Mouse (Mus musculus) induced T-regulatory cell, adult 2 months (primary cell): ENCODE measurements at regions not wholly inside any gene's neighbourhood (a gene's known extent, or its start where the extent isn't known, plus 50 kb on each side); places are given as distances from the start of the nearest gene placed in this dataset.

Source experiments
- DNase-seq: peaks from one replicate; pipeline ENCODE4 v3.0.0-alpha.2; 2012; ENCODE audit warnings: low read depth

GRCm38 (mm10) chr15:60333573-60334306 lies 317.3 kb upstream of the 4933412E24Rik start:
- no peak for DNase-seq

DNA sequence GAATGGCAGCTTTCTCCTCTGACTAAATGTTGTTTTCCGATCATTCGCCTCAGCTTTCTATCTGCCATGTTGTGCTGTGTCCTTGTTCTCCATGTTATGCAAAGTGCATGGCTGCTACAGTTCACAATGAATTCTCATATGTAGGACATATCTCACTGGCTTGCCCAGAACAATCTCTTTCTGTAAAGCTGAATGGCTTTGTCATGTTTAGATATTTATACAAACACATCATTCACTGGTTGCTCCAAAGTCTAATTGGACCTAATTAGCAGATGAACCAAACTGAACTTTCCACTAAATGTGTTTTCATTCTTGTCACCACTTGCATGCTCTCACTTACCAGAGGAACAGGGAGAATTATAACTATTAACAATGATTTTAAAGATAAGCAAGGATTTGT lies 301.2 kb upstream of the 4933412E24Rik start:
- no peak for DNase-seq

GRCm38 (mm10) chr15:60315210-60315609 lies 298.8 kb upstream of the 4933412E24Rik start:
- no peak for DNase-seq

DNA sequence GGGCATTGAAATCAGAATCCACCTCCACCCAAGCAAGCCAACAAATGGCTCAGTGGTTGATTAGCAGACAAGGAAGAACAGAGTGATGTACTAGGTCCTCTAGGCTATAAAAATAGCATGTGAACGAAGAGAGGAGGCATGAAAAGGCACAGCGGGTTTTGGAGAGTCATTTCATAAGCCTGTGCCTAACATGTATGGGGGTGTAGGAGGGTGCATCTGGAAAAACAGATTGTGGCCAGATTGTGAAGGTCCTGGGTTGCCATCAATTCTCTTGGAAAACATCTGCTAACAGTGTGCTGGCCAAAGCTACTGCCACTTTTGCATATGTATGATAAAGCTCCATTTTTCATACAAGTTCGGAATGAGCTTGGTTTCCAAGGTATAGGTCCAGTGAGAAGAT lies 293.5 kb upstream of the 4933412E24Rik start:
- DNase-seq: no peak

DNA sequence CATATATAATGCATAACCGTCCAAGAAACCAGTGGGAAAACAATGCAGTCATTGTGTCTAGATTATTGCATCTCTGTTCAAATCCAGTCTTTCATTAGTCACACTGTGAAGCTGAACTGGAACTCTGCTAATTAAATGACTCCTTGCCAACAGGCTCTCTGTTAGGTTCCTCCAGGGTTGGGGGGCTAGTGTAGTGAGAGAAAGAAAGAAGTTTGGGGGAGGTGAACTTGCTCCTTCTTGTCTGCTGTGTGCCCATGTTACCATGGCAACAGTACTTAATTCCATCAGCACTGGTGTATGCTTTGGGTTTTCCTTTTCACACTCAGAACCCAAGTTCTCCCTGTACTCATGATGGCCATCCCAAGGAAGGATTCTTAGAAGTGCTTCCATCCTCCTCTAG lies 292.6 kb upstream of the 4933412E24Rik start:
- DNase-seq: no peak

- DNase-seq: no peak
These were observed 291.7 kb upstream of the 4933412E24Rik start for GRCm38 (mm10) chr15:60308126-60308525.

- DNase-seq: no peak
These were observed 287.1 kb upstream of the 4933412E24Rik start for GRCm38 (mm10) chr15:60303501-60303900.

DNA sequence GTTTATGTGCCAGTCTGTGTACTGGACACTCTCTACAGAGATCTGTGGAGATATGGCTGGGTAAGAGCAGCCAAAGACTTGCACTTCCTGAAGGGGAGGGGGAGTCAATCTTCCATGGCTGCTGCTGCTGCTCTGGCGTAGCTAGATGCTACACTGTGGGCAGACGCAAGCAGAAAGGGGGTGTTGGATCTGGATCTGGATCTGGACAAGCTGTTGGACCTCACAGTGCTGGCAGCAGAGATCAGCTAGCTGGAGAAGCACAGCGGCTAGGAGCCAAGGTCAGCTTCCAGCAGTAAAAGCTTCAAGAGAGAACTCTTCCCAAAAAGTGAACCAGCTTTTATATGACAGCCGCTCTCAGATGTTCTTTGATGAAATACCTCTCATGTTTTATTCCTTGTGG lies 285.5 kb upstream of the 4933412E24Rik start:
- DNase-seq: no peak

- no peak for DNase-seq
These were observed 268.9 kb upstream of the 4933412E24Rik start for GRCm38 (mm10) chr15:60285321-60285720.

- no peak for DNase-seq
These were observed 264.0 kb upstream of the 4933412E24Rik start for GRCm38 (mm10) chr15:60280378-60280777.

GRCm38 (mm10) chr15:60253661-60254060 lies 237.2 kb upstream of the 4933412E24Rik start:
- peak; percentile 11 for DNase-seq

GRCm38 (mm10) chr15:60226335-60226938 lies 210.0 kb upstream of the 4933412E24Rik start:
- DNase-seq: no peak

- peak; percentile 56 for DNase-seq
These were observed 178.7 kb upstream of the 4933412E24Rik start for GRCm38 (mm10) chr15:60195070-60195469.

DNA sequence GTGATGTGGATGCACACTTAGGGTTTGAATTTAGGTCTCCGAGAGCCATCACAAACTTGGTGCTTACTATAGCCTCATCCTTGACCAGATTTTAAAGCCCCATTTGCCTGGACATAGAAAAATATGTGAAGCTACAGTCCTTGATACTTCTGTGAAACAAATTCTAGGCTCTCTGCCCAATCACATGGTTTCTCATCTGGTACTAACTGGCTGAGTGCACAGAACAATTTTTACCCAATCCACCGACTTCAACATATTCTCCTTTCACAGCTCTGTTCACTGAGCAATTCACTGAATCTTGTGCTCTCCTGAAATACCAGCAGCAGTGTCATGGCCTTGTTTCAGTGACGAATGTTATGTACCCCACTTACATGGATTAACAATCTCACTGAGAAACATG lies 176.7 kb upstream of the 4933412E24Rik start:
- DNase-seq: no peak

DNA sequence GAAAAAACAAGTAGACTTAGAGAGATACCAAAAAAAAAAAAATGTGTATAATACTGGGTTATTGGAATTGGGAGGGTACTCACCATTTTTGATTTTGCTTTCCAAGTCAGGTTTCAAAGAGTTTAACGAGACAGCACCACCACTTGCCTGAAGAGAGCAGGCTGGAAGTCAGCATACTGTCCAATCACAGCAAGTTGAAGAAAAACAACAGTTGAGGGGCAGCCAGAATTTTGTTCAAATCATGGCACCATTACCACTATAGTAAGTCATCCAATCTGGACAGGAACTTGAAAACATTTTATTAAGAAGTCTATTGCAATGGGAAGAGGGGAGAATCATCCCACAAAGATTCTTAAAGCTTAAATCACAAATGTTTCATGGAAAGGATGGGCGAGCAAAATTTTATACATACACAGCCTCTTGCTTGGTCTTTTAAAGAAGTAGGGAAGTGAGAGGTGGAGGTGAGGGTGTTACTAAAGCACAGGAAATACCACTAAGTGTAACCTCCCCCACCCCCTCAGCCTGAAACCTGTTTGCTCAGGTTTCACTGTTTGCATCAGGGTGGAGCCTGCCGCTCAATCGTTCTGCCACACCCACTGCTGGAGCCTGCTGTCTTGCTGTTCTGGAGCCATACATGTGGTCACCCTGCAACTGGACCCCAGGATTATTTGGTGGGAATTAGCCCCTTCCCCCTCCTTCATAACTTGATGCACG lies 170.7 kb upstream of the 4933412E24Rik start:
- peak; percentile 84 for DNase-seq

DNA sequence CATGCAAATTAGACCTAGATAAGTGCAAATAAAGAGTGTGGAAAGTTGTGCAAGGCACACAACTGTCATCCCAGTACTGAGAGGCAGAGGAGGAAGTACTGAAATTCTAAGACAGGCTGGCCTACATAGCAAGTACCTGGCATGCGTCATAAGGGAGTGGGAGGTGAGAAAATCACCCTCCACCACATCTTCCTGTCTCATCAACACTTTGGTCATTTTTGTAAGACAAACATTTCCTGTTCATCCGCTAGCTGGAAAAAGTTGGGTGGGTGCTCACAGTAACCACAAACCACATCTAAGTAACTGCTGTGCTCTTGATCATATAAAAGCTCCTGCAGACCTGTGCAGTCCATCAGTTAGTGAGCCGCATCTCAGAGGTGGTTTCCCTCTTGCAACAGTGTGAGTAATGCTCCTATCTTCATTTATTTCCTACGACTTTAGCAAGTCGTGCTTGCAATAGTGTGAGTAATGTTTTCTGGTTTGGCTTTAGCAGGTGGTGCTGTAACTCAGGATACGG lies 125.2 kb upstream of the 4933412E24Rik start:
- DNase-seq: peak; percentile 93

- DNase-seq: peak; percentile 69
These were observed 120.3 kb upstream of the 4933412E24Rik start for GRCm38 (mm10) chr15:60136671-60137070.

GRCm38 (mm10) chr15:60134515-60134914 lies 118.1 kb upstream of the 4933412E24Rik start:
- DNase-seq: no peak

GRCm38 (mm10) chr15:60132701-60133100 lies 116.3 kb upstream of the 4933412E24Rik start:
- DNase-seq: peak; percentile 83

DNA sequence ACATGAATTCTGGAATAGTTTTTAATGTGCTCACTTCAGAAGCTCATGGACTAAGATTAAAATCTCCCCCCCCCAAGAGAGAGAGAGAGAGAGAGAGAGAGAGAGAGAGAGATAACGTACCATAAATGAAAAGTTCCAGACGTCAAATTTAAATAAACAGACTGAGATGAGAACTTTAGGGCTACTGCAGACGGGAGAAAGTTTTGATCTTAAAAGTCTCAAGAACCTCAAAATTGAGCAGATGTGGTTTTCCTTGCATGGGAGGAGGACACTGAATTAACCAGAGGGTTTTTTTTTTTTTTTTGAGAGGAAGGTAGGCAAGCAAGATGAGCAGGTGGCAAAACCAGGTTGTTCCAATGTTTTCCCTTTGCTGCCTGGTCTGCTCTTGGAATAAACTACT lies 108.0 kb upstream of the 4933412E24Rik start:
- DNase-seq: peak; percentile 52

GRCm38 (mm10) chr15:60119926-60120325 lies 103.5 kb upstream of the 4933412E24Rik start:
- peak; percentile 77 for DNase-seq

DNA sequence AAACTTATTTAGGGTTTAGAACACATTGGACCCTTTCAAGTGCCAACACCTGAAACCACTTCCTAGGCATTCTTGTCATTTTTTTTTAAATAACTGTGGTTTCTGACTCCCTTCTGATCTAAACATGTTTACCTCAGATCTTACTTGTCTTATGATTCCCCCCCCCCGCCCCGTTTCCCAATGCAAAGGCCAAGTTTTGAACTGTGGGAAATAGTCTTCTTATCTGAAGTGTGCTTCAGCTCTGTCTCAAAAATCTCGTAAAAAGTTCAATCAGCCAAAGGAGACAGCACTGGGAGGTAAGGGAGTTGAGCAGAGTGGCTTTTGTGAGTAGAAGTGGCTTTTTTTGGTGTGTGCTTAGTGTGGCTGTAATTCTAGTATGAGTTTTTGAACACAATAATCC lies 95.5 kb upstream of the 4933412E24Rik start:
- DNase-seq: peak; percentile 78

DNA sequence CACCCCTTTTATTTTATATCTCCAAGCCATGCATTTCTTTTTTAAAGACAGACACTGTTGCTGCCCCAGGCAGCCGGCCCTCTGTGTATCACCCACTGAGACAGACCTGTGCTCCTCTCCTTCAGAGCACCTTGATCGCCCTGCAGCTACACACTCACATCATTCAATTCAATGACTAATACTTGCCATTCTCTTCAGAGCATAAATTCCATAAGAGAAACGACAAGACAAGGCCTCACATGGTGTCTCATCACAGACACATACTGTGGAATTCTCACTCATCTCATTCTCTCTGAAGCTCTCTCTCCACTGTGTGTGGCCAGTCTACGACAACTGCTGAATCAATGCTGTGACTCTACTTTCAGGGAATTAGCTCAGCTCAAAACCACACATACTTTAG lies 94.6 kb upstream of the 4933412E24Rik start:
- peak; percentile 56 for DNase-seq
